Mouse (Mus musculus) hindbrain, postnatal 0 days (tissue): ENCODE measurements around the gene Fn1. TPM values are rescaled to one million over a fixed set of nuclear protein-coding genes. Genes with fewer than 3 reads are reported as not detected.

Source experiments
- ATAC-seq: fragments of 200-750 bp; cut with Nextera tagmentation; 2 replicates; pipeline ENCODE4 v1.8.0; 2017; ENCODE audit warnings: mild to moderate bottlenecking, moderate TSS enrichment, moderate library complexity
- DNase-seq: peaks from one replicate; pipeline ENCODE4 v3.0.0-alpha.2; 2015; ENCODE audit warnings: low spot score
- H3K27ac ChIP-seq: fragments of 300-500 bp; sonication (generic); 2 replicates; pipeline ENCODE4 v1.5.1; 2014; ENCODE audit warnings: mild to moderate bottlenecking
- H3K27me3 ChIP-seq: fragments of 300-500 bp; sonication (generic); 2 replicates; pipeline ENCODE4 v1.6.1; 2014; ENCODE audit warnings: low read length, mixed read lengths; ENCODE audit not compliant: insufficient read depth
- H3K36me3 ChIP-seq: fragments of 300-500 bp; sonication (generic); 2 replicates; pipeline ENCODE4 v1.6.1; 2014; ENCODE audit warnings: low read length, mixed read lengths; ENCODE audit not compliant: insufficient read depth
- H3K4me1 ChIP-seq: fragments of 300-500 bp; sonication (generic); 2 replicates; pipeline ENCODE4 v1.6.1; 2014; ENCODE audit warnings: antibody characterized with exemption, low read length, mixed read lengths; ENCODE audit not compliant: insufficient read depth
- H3K4me2 ChIP-seq: fragments of 300-500 bp; sonication (generic); 2 replicates; pipeline ENCODE4 v1.6.1; 2014; ENCODE audit warnings: low read depth, mild to moderate bottlenecking, low read length, moderate library complexity, mixed read lengths
- H3K4me3 ChIP-seq: fragments of 300-500 bp; sonication (generic); 2 replicates; pipeline ENCODE4 v1.5.1; 2014; ENCODE audit warnings: low read length
- H3K9ac ChIP-seq: fragments of 300-500 bp; sonication (generic); replicated peaks from 2 replicates; pipeline ENCODE4 v1.6.1; 2014; ENCODE audit warnings: mild to moderate bottlenecking, low read length, moderate library complexity, mixed read lengths
- H3K9me3 ChIP-seq: fragments of 300-500 bp; sonication (generic); 2 replicates; pipeline ENCODE4 v1.6.1; 2016; ENCODE audit warnings: low read length, mixed read lengths
- CTCF ChIP-seq: IDR thresholded peaks from 2 replicates; pipeline ENCODE4 v1.5.1; 2016; ENCODE audit warnings: antibody characterized with exemption, control low read depth, low read depth
- WGBS: fragments of 180-500 bp; shearing (Covaris S2); extraction: QIAGEN DNeasy Blood & Tissue Kit; methylation state at CpG from one replicate; pipeline ENCODE4 v1.1.7; 2014; 5-methylcytosine and 5-hydroxymethylcytosine counted together
- polyA plus RNA-seq: library from polyadenylated mRNA; unstranded; fragments of >200 nt; fragmentation: Nextera tagmentation; extraction: Ambion mirVana; gene quantifications from 2 replicates; pipeline ENCODE4 v1.2.1, GENCODE M21; 2015
- total RNA-seq: library from RNA; depleted of rRNA; stranded (reverse); fragments of >200 nt; gene quantifications from 2 replicates; pipeline ENCODE4 v1.2.3, GENCODE M21; 2014

Gene Fn1
- total and polyA plus RNA-seq, 2 experiments from 2014 or later, result 26.6 to 64.1 TPM

- Histone ChIP-seq H3K4me3 (no peak overlapping the region), H3K4me1 (no peaks in the 10 kb centered on the region), H3K27me3 (no peaks in the 10 kb centered on the region), H3K4me2 (no peak overlapping the region), H3K27ac (no peak overlapping the region), H3K9ac (no peak overlapping the region), H3K9me3 (no peaks in the 10 kb centered on the region), H3K36me3 (no peaks in the 10 kb centered on the region)
- 88% methylated on average over 6 of the region's 6 CpGs for WGBS
- no peak for TF ChIP-seq CTCF
- no peak for DNase-seq
- ATAC-seq, result no peak
Measured at GRCm38 (mm10) chr1:71631811-71632210, 21.2 kb downstream of the Fn1 start.

- ATAC-seq, result no peak
- TF ChIP-seq CTCF, result no peak
Measured at GRCm38 (mm10) chr1:71630243-71630642, 22.8 kb downstream of the Fn1 start.

GRCm38 (mm10) chr1:71623625-71624024 is 29.4 kb downstream of the Fn1 start:
- Histone ChIP-seq H3K27ac (no peak overlapping the region), H3K4me1 (no peaks in the 10 kb centered on the region), H3K9me3 (no peaks in the 10 kb centered on the region), H3K4me2 (no peak overlapping the region), H3K27me3 (no peaks in the 10 kb centered on the region), H3K4me3 (no peak overlapping the region), H3K9ac (no peak overlapping the region), H3K36me3 (no peaks in the 10 kb centered on the region)
- ATAC-seq (no peak), DNase-seq (no peak)
- 96% methylated on average over 6 of the region's 6 CpGs for WGBS
- TF ChIP-seq CTCF, result no peak

More at GRCm38 (mm10) chr1:71630243-71630642, 22.8 kb downstream of the Fn1 start:
- no peaks in the 10 kb centered on the region for H3K4me1 ChIP-seq
- H3K9me3 ChIP-seq, result no peaks in the 10 kb centered on the region
- no peak overlapping the region for H3K27ac ChIP-seq
- H3K9ac ChIP-seq, result no peak overlapping the region
- no peak overlapping the region for H3K4me3 ChIP-seq
- no peaks in the 10 kb centered on the region for H3K36me3 ChIP-seq
- H3K27me3 ChIP-seq, result no peaks in the 10 kb centered on the region
- 88% methylated on average over 8 of the region's 8 CpGs for WGBS
- no peak for DNase-seq
- H3K4me2 ChIP-seq, result no peak overlapping the region

- Histone ChIP-seq H3K4me3 (no peak overlapping the region), H3K27me3 (no peaks in the 10 kb centered on the region), H3K4me2 (no peak overlapping the region), H3K9ac (no peak overlapping the region), H3K36me3 (no peaks in the 10 kb centered on the region), H3K27ac (no peak overlapping the region), H3K4me1 (no peaks in the 10 kb centered on the region), H3K9me3 (no peaks in the 10 kb centered on the region)
- ATAC-seq (no peak), DNase-seq (no peak)
- WGBS, result 96% methylated on average over 2 of the region's 2 CpGs
- no peak for TF ChIP-seq CTCF
Measured at GRCm38 (mm10) chr1:71621526-71621925, 31.5 kb downstream of the Fn1 start.

- Histone ChIP-seq H3K9ac (no peak overlapping the region), H3K27me3 (no peaks in the 10 kb centered on the region), H3K4me1 (peaks cover 6% of the 10 kb centered on the region), H3K36me3 (no peaks in the 10 kb centered on the region), H3K4me2 (peak overlapping the region; percentile 28), H3K9me3 (no peaks in the 10 kb centered on the region), H3K4me3 (no peak overlapping the region), H3K27ac (peak overlapping the region; percentile 26; the same call in 1 of the 2 replicates)
- TF ChIP-seq CTCF, result no peak
- ATAC-seq, result peak; percentile 93
- peak; percentile 75 for DNase-seq
- 14% methylated on average over 8 of the region's 8 CpGs for WGBS
Measured at GRCm38 (mm10) chr1:71614545-71615246, 38.3 kb downstream of the Fn1 start.

GRCm38 (mm10) chr1:71612256-71612655 is 40.7 kb downstream of the Fn1 start:
- no peak for ATAC-seq
- Histone ChIP-seq H3K4me2 (no peak overlapping the region), H3K9ac (no peak overlapping the region), H3K4me3 (no peak overlapping the region), H3K27me3 (no peaks in the 10 kb centered on the region), H3K27ac (no peak overlapping the region), H3K9me3 (no peaks in the 10 kb centered on the region), H3K4me1 (peaks cover 6% of the 10 kb centered on the region), H3K36me3 (no peaks in the 10 kb centered on the region)
- 95% methylated on average over 21 of the region's 21 CpGs for WGBS
- no peak for DNase-seq
- TF ChIP-seq CTCF, result no peak

GRCm38 (mm10) chr1:71609916-71610315 is 43.1 kb downstream of the Fn1 start:
- H3K9ac ChIP-seq, result no peak overlapping the region
- no peak overlapping the region for H3K27ac ChIP-seq
- TF ChIP-seq CTCF, result no peak
- ATAC-seq, result no peak
- 93% methylated on average over 5 of the region's 5 CpGs for WGBS
- no peak for DNase-seq
- H3K4me3 ChIP-seq, result no peak overlapping the region
- H3K36me3 ChIP-seq, result no peaks in the 10 kb centered on the region
- H3K9me3 ChIP-seq, result no peaks in the 10 kb centered on the region
- no peaks in the 10 kb centered on the region for H3K27me3 ChIP-seq
- peaks cover 6% of the 10 kb centered on the region for H3K4me1 ChIP-seq
- no peak overlapping the region for H3K4me2 ChIP-seq
